Mouse (Mus musculus): ENCODE results near the gene Akap2. TPM values are rescaled to one million over a fixed set of nuclear protein-coding genes. Genes with fewer than 3 reads are reported as not detected.

Akap2 gene
- total and polyA plus RNA-seq, 3 experiments = 1.7 to 7.2 TPM; not detected in 1

DNA sequence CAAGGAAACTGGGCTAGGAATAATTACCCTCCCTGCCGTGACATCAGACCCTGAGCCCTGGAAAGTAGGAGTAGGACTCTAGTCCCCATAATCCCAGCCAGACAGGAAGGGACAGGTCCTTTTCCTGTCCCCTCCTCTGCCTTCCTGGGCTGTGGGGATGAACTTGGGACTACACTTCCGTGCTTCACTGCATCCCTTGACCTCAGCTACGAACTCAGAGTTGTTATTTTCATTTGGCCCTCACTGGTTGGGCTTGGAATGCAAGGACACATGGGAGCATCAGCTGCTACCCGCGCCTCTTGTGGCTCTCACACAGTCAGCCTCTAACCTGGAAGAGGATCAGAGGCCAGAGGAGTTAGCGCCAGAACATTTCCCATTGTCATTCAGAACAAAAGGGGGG, 27.5 kb upstream of the Akap2 start (continued):
- TF ChIP-seq GABPA (IDR thresholded peaks at IDR 0.05; ENCODE audit: low read depth, low read length) (no peak), MEF2A (IDR thresholded peaks at IDR 0.05; ENCODE audit: extremely low read depth, insufficient replicate concordance, low read depth, low read length, poor library complexity, severe bottlenecking) (no peak)

DNA sequence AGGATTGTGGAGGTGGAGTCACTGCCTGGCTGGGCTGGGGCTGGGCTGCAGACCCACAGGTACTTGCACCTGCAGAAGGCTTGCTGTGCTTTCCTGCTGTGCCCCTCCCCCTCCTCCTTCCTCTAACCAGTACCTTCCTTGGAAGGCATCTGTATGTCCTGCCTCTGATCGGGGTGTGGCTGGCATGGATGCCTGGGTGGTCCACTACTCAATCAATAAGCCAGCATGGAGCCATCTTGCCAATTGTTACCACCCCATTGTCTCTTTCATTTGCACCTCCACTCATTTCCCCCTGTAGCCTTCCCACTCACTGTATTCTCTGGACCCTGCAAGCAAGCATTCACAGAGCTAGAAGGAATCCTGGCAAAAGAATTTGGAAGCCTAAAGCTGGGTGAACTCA, 26.7 kb upstream of the Akap2 start:
- Histone ChIP-seq H3K9me3 (replicated peaks; ENCODE audit: insufficient read depth, low read length) (no peaks in the 10 kb centered on the region), H3K4me3 (ENCODE audit: control insufficient read depth in 1 of 2, insufficient read depth in 1 of 2, low read depth in 2 of 2, low read length in 2 of 2) (no peak overlapping the region), H3K9ac (ENCODE audit: control insufficient read depth, low read depth, low read length, poor library complexity, severe bottlenecking) (no peak overlapping the region), H3K36me3 (ENCODE audit: control insufficient read depth in 1 of 2, insufficient read depth in 2 of 2, low read length in 2 of 2) (no peaks in the 10 kb centered on the region), H3K4me1 (ENCODE audit: control insufficient read depth in 1 of 2, insufficient read depth in 2 of 2, low read length in 2 of 2) (no peaks in the 10 kb centered on the region), H3K27ac (ENCODE audit: control insufficient read depth, low read depth, low read length) (no peak overlapping the region), H3K27me3 (ENCODE audit: control insufficient read depth in 1 of 2, insufficient read depth in 2 of 2, low read length in 2 of 2) (no peaks in the 10 kb centered on the region; a peak in 1 of 4 replicates), H3K79me2 (ENCODE audit: control insufficient read depth, insufficient read depth, low read length, poor library complexity) (no peaks in the 10 kb centered on the region)
- no peak for DNase-seq (ENCODE audit: low read depth, low spot score)
- TF ChIP-seq MYB (IDR thresholded peaks at IDR 0.05; ENCODE audit: low read depth, low read length) = no peak
- no peak for TF ChIP-seq SMC3 (IDR thresholded peaks at IDR 0.05; ENCODE audit: low read depth, low read length)
- no peak for TF ChIP-seq MAZ (IDR thresholded peaks at IDR 0.05; ENCODE audit: low read depth, low read length)
- TF ChIP-seq CHD1 (IDR thresholded peaks at IDR 0.05; ENCODE audit: low read depth, low read length) = no peak
- TF ChIP-seq USF2 (IDR thresholded peaks at IDR 0.05; ENCODE audit: borderline replicate concordance in 1 of 2, insufficient read depth in 1 of 2, low read depth in 1 of 2, low read length in 2 of 2) = no peak
- no peak for TF ChIP-seq MAX (IDR thresholded peaks at IDR 0.05; ENCODE audit: low read length)
- no peak for TF ChIP-seq TCF12 (IDR thresholded peaks at IDR 0.05; ENCODE audit: low read depth, low read length)
- TF ChIP-seq POLR2AphosphoS5 (IDR thresholded peaks at IDR 0.05; ENCODE audit: borderline replicate concordance, low read depth, low read length) = no peak
- no peak for TF ChIP-seq USF1 (IDR thresholded peaks at IDR 0.05; ENCODE audit: low read depth, low read length)
- TF ChIP-seq KAT2A (conservative IDR thresholded peaks at IDR 0.05; ENCODE audit: low read depth, low read length) = no peak

DNA sequence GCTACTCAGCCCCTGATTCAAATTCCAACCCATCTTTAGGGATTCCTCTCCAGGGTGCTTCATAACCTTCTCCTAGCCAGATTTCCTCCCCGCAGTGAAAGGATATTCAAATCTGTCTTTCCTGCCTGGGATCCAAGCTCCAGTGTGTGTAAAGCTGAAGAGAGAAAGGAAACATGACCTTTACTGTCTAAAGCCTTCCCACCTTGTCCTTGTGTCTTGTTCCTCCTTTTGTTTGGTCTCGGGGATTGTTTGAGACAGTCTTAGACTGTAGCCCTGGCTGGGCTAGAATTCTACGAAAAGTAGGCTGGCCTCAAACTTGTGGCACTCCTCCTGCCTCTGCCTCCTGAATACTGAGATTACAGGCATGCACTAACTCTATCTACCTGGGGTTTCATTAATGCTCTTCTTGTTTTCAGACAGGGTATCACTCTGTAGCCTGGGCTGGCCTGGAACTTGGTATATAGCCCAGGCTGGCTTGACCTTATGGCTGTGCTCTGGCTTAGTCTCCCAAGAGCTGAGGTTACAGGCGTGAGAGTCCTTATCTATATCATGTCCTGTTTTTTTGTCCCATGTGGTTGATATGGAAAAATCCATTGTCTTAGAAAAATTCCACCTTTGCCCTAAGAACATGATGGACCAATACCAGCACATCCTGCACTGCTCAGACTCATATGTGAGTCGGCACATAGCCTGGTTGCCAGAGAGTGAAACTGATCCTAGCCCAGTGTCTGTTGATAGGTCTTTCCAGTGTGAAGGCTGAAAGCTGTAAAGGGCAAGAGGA, 22.9 kb upstream of the Akap2 start:
- Histone ChIP-seq H3K4me3 (ENCODE audit: control insufficient read depth in 1 of 2, insufficient read depth in 1 of 2, low read depth in 2 of 2, low read length in 2 of 2) (no peak overlapping the region), H3K27me3 (ENCODE audit: control insufficient read depth in 1 of 2, insufficient read depth in 2 of 2, low read length in 2 of 2) (peaks cover 0 to 1% of the 10 kb centered on the region in 2 experiments; a peak in 2 of 4 replicates), H3K79me2 (ENCODE audit: control insufficient read depth, insufficient read depth, low read length, poor library complexity) (no peaks in the 10 kb centered on the region), H3K27ac (ENCODE audit: control insufficient read depth, low read depth, low read length) (no peak overlapping the region), H3K9ac (ENCODE audit: control insufficient read depth, low read depth, low read length, poor library complexity, severe bottlenecking) (no peak overlapping the region), H3K9me3 (replicated peaks; ENCODE audit: insufficient read depth, low read length) (no peaks in the 10 kb centered on the region), H3K4me1 (ENCODE audit: control insufficient read depth in 1 of 2, insufficient read depth in 2 of 2, low read length in 2 of 2) (no peaks in the 10 kb centered on the region), H3K36me3 (ENCODE audit: control insufficient read depth in 1 of 2, insufficient read depth in 2 of 2, low read length in 2 of 2) (no peaks in the 10 kb centered on the region)
- TF ChIP-seq CHD1 (IDR thresholded peaks at IDR 0.05; ENCODE audit: low read depth, low read length) = no peak
- no peak for TF ChIP-seq RAD21 (IDR thresholded peaks at IDR 0.05; ENCODE audit: low read depth, low read length)
- TF ChIP-seq ELF1 (IDR thresholded peaks at IDR 0.05; ENCODE audit: low read depth, low read length) = no peak
- TF ChIP-seq BHLHE40 (IDR thresholded peaks at IDR 0.05; ENCODE audit: borderline replicate concordance, low read depth, low read length) = no peak
- TF ChIP-seq NELFE (IDR thresholded peaks at IDR 0.05; ENCODE audit: low read depth, low read length) = no peak
- no peak for TF ChIP-seq E2F4 (IDR thresholded peaks at IDR 0.05; ENCODE audit: borderline replicate concordance, low read depth, low read length)
- no peak for TF ChIP-seq HCFC1 (IDR thresholded peaks at IDR 0.05; ENCODE audit: low read depth, low read length)
- TF ChIP-seq CHD2 (IDR thresholded peaks at IDR 0.05; ENCODE audit: low read length) = no peak
- TF ChIP-seq CTCF (IDR thresholded peaks at IDR 0.05 in 2 of 3, conservative IDR thresholded peaks at IDR 0.05 in 1 of 3; ENCODE audit: control insufficient read depth in 1 of 3, insufficient read depth in 1 of 3, low read depth in 2 of 3, low read length in 3 of 3, poor library complexity in 1 of 3, severe bottlenecking in 1 of 3) = no peak
- DNase-seq (ENCODE audit: low read depth, low spot score) = no peak
